Mouse (Mus musculus) heart, postnatal 36 days (tissue): ENCODE measurements around the gene Tnfsf9. TPM values are rescaled to one million over a fixed set of nuclear protein-coding genes. Genes with fewer than 3 reads are reported as not detected.

Source experiments
- DNase-seq, 2 experiments: peaks; one replicate each; pipeline ENCODE4 v3.0.0; 2021 to 2022
- intact Hi-C: fragments of 180-260 bp; cut with DNase I; formaldehyde crosslinking; loops from one replicate; pipeline ENCODE4 v1.15.1; 2025
- total RNA-seq, 2 experiments: library from RNA; stranded (reverse); gene quantifications; 2 replicates each; pipeline ENCODE4 v1.2.3; 2021

Tnfsf9 gene
- total RNA-seq, 2 experiments from 2014 or later: 0.33 to 0.53 TPM

DNA sequence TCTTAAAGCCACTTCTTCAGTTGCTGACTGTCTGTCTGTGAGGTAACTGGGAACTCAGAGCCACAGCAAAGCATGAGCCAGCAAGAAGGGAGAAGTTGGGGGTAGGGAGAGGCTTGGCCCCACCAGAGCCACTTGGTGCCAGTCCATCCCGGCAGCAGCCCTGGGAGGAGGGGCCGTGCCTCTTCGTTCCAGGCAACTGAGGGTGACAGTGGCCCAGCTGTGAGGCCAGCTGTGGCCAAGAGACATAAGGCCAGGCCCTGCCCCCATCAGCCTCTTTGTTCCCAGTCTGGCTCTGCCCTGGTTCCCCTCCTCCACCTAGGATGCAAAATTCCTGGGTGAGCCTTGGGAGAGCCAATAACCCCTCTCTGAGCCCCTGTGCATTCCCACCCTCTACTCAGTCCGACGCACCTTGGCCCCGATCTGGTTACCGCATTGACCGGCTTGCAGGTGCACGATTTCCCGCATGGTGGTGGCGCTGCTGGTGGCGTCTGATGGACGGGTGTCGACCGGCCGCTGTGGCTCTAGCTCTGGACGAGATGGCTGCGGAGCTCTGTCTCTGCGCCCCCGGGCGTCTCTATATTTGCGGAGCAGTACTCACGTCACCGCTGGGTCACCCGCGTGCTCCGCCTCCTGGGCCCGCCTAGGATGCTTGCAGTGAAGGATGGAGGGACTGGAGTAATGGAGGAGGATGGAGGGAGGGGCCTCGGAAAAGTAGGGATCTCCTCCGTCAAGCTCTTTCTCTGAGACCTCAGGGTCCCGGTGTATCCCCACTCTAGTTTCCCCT is 17.9 kb upstream of the Tnfsf9 start, which contains the start of gene Tubb4a:
Gene Tubb4a (minus strand): TSS at position 734 of the 784 bp plus-strand sequence.
- intact Hi-C loops: no loop called here
- DNase-seq: peak in 1 of 2 experiments; percentile 35

DNA sequence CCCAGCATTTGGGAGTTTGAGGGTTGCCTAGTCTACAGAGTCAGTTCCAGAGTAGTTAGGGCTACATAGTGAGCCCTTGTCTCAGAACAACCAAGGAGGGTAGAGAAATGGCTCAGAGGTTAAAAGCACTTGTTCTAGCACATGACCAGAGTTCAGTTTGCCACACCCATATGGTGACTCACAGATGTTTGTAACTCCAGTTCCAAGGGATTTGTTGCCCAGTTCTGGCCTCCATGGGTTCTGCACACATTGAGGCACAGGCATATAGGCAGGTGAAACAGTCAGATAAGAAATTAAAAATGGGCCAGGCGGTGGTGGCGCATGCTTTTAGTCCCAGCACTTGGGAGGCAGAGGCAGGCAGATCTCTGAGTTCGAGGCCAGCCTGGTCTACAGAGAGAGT is 10.9 kb upstream of the Tnfsf9 start:
- DNase-seq: no peak
- intact Hi-C loops: no loop called here

GRCm38 (mm10) chr17:57095855-57096622 is 9.1 kb upstream of the Tnfsf9 start:
- DNase-seq: peak; percentile 55 to 66
- intact Hi-C loops: loop anchor here (1.0 to 2.0 kb wide), 4 partner anchors 36 to 239 kb away; partner anchors contain the start of gene Alkbh7

DNA sequence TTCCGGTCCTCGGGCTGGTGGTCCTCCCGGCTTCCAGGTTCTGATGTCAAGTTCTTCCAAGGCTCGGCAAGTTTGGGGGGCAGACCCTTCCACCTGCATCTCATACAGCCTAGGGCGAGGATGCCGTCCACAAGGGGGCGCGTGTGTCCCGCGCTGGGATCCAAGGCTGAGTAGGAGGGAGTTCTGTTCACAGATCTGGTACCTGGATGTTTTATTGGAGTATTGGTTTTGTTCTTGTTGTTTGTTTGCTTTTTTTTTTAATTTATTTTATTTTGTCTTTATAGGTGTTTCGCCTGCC is 8.6 kb upstream of the Tnfsf9 start:
- peak; percentile 89 to 90 for DNase-seq
- intact Hi-C loops: loop anchor here (1.0 to 2.0 kb wide), 4 partner anchors 36 to 238 kb away; partner anchors contain the start of gene Alkbh7

DNA sequence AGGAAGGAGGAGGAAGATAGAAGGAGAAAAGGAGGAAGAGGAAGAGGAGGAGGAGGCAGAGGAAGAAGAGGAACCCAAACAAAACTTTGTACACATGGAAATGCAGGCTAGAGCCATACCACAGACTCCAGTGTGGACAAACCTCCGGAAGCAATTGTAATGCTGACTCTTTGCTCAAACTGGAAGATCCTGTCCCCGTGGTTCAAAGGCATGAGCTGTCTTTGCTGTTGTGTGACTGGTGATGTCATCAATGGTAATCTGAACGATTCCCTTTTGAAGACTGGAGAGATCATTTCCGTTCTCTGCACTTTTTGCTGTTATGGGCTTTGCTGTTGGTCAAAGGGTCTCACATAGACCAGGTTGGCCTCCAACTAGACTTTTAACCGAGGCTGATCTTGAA is 6.8 kb upstream of the Tnfsf9 start:
- intact Hi-C loops: no loop called here
- no peak for DNase-seq

DNA sequence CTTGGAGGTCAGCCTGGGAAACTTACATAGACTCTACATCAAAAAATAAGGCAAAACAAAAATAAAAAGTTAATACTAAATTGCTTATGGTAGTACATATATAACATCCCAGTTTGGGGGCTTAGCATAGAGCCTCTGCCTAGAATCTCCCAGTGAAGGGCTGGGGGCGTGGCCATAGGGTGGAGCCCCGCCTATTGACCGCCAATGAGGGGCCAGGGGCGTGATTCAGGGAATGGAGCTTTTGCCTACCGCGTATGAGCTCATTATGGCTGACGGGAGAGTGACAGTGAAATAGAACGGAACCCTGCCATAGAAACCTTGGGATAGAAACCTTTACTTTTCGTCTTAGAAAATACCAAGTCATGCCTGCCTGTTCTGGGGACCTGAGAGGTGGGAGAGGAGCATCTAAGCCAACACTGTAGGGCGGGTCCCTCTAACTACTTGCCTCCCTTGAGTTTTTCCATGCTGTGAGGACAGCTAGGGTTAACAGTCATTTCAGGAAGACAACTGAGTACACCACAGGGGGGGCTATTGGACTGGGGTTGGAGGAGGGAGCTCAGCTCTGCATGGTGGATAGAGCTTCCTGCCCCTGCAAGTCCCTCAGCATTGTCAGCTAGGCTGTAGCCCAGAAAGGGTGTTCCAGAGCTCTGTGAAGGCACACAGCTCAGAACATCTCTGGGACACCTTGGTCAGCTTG is 5.3 kb upstream of the Tnfsf9 start:
- intact Hi-C loops: no loop called here
- DNase-seq: no peak

DNA sequence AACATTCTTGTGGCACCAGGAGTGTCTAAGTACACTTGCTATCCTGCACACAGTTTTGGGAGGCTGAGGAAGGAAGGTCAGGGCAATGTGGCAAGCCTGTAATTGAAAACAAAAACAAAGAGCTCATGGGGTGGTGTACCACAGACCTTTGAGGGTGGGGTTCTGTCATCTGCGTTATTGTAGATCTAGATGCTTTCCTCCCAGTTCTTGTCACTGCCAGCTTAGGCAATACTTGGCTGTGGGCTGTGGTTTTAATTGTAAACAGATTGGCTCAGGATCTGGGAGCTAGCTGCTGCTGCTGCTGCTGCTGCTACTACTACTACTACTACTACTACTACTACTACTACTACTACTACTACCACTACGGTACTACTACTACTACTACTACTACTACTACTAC is 2.8 kb upstream of the Tnfsf9 start:
- intact Hi-C loops: no loop called here
- DNase-seq: no peak

DNA sequence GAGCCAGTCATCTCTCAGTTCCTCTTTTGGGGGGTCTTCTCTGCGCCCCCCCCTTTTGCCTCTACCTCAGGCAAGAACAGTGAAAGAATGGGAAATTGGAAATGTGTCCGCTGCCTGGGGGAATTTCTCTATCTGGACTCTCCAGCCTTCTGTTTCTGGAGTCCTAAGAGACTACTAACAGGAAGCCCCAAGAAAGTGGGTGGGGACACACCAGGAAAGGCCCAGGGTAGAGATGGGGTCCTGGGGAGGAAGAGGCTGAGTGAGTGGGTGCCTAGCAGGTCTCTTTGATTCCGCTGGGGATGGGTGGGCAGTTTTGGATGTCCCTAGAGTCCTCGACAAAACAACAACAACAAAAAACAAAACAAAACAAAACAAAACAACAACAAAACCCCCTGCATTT is 629 bp upstream of the Tnfsf9 start:
- no peak for DNase-seq

GRCm38 (mm10) chr17:57106035-57106368 is 877 bp downstream of the Tnfsf9 start:
- intact Hi-C loops: no loop called here
- DNase-seq: no peak

More for the DNA sequence above, 629 bp upstream of the Tnfsf9 start:
- intact Hi-C loops: no loop called here

- intact Hi-C loops: no loop called here
- no peak for DNase-seq
These were observed 1.9 kb downstream of the Tnfsf9 start for GRCm38 (mm10) chr17:57107064-57107463.

- no peak for DNase-seq
- intact Hi-C loops: no loop called here
These were observed 3.0 kb downstream of the Tnfsf9 start for GRCm38 (mm10) chr17:57108040-57108665.

GRCm38 (mm10) chr17:57108666-57109171 is 3.6 kb downstream of the Tnfsf9 start:
- intact Hi-C loops: no loop called here
- DNase-seq: no peak

GRCm38 (mm10) chr17:57110005-57110404 is 4.9 kb downstream of the Tnfsf9 start:
- intact Hi-C loops: loop anchor here (5.0 kb wide), 1 partner anchor 42 kb away; no protein-coding TSS in a partner anchor

DNA sequence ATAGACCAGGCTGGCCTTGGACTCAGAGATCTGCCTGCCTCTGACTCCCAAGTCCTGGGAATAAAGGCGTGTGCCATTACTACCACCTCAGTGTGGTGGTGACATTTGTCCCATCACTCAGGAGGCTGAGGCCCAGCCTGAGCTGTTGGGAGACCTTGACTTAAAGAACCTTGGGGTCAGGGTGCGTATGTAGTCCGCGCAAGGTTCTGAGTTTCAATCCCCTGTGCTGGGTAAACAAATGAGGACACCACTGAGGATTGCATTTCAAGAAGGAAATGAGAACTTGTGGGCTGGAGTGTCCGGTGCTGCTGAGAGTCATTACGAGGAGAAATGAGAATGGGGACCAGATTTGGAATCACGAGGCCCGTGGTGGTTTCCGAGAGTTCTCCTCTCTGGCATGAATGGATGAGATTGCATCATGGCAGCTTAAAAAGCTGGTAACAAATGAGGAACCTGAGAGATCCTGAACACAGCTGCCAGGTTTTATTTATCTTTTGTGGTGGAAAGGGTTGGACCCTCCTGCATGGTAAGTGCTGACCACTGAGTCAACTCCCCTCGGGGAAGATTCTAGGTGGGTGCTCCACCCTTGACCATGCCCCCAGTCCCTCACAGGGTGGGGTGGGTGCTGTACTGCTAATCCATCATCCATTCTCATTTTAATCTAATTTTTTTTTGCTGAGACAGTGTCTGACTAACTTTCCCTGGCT is 7.8 kb downstream of the Tnfsf9 start:
- no peak for DNase-seq
- intact Hi-C loops: loop anchor here (5.0 kb wide), 1 partner anchor 39 kb away; no protein-coding TSS in a partner anchor

More at GRCm38 (mm10) chr17:57110005-57110404, 4.9 kb downstream of the Tnfsf9 start:
- no peak for DNase-seq

- intact Hi-C loops: no loop called here
- DNase-seq: no peak
These were observed 11.7 kb downstream of the Tnfsf9 start for GRCm38 (mm10) chr17:57116801-57117200.

DNA sequence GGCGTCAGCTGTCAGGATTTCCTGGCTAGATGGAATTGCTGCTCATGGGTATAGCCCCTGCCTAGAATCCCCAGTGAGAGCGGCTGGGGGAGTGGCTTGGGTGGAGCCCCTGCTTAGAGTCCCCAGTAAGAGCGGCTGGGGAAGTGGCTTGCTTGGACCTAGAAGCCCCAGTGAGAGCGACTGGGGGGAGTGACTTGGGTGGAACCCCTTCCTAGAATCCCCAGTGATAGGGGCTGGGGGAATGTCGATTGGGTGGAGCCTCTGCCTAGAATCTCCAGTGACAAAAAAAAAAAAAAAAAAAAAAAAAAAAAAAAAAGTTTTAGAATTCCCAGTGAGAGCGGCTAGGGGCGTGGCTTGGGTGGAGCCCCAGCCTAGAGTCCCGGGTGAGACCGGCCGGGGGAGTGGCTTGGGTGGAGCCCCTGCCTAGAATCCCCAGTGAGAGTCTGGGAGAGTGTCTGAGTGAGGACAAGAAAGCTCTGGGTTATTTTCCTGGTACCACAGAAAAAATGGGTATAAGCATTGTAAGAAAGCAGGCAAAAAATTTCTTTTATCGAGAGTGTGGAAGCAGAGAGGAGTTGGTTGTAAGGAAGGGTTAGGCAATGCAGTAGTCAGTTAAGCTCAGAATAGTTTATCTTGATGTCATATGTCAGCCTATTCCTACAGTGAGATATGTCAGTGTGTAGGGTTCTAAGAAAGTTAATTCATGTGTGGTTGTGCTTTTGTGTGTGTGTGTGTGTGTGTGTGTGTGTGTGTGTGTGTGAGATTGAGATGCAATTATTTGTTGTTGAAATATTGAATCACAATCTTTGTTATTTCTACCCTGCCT is 13.6 kb downstream of the Tnfsf9 start:
- intact Hi-C loops: loop anchor here (1.0 kb wide), 1 partner anchor 114 kb away; no protein-coding TSS in a partner anchor
- peak; percentile 32 to 47 for DNase-seq

DNA sequence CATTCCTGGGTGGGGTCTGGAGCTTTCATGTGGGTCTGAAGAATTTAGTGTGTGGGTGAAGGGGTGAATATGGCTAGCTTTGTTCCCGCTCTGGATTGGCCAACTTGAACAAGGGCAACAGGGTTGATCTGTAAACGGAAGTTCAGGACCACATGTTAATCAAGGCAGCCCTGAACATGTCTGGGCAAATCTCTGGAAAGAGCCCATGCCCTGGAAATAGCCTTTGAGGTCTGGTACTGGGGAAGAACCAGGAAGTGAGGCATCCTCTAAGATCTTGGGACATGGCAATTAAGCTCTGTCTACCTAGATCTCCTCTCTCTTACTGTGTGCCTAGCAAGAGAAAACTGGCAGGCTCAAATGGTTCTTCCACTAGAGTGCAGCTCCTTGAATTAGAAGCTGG is 16.7 kb downstream of the Tnfsf9 start:
- DNase-seq: no peak
- intact Hi-C loops: no loop called here

- intact Hi-C loops: no loop called here
- DNase-seq: no peak
These were observed 18.3 kb downstream of the Tnfsf9 start for GRCm38 (mm10) chr17:57123192-57124118.
